Mouse (Mus musculus): ENCODE results near the gene Enho. TPM values are rescaled to one million over a fixed set of nuclear protein-coding genes. Genes with fewer than 3 reads are reported as not detected.

Gene Enho
- total RNA-seq (2023), result not detected

DNA sequence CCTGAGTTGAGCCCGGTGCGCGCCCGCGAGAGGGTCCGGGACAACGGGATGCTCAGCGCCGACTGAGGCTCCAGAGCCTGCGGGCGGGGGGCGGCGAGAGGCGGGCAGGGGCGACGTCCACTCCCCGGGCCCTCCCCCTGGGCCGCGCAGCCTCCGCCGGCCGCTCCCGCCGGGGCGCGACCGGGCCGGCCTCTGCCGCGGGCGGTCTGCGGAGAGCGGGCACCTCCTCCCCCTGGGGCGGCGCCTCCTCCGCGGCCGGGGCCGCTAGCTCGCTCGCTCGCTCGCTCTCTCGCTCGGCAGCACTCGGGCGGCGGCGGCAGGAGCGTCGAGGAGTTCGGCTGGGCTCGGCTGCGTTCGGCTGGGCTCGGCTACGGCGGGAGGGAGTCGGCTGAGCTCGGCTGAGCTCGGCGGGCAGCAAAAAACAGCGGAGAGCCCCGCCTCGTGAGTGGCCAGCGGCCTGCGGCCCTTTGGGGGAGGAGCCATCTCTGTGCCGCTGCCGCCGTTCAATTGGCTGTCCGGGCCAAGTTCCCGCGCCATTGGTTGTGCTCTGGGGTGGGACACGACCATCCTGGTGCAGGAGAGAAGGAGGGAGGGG, at the start of gene Enho:
Gene Enho, minus strand, starts transcription at position 412 of the 595 bp plus-strand sequence.

Other genes starting within 250 kb of the Enho start
- gene Kif24, start 175.4 kb downstream of the Enho start, total RNA-seq (2023), result 1 to 10 TPM; 1.7 to 2.2 TPM
- gene Nudt2, start 175.2 kb downstream of the Enho start, total RNA-seq (2023), result 1 to 10 TPM; 6.0 to 7.1 TPM
- not detected for gene AI464131, start 137.2 kb downstream of the Enho start, total RNA-seq (2023)
- gene 1110017D15Rik, start 123.0 kb downstream of the Enho start, total RNA-seq (2023), result not detected
- gene Fam219a, start 70.8 kb downstream of the Enho start, total RNA-seq (2023), result 10 to 100 TPM in 1 of 2 experiments, 1 to 10 TPM in 1; 9.9 to 14.5 TPM
- not detected for gene Dnaic1, start 70.5 kb downstream of the Enho start, total RNA-seq (2023)
- gene Cntfr, start 56.8 kb upstream of the Enho start, total RNA-seq (2023), result not detected
- gene Il11ra1, start 59.7 kb upstream of the Enho start, total RNA-seq (2023), result 10 to 100 TPM; 19.6 to 21.7 TPM
- 10 to 100 TPM; 29.6 to 37.3 TPM for gene Rpp25l, start 73.2 kb upstream of the Enho start, total RNA-seq (2023)
- gene Dctn3, start 82.8 kb upstream of the Enho start, total RNA-seq (2023), result 10 to 100 TPM; 52.7 to 58.8 TPM
- under 1 TPM in 1 of 2 experiments, not detected in 1; 0.44 TPM for gene Arid3c, start 90.8 kb upstream of the Enho start, total RNA-seq (2023)
- gene Galt, start 114.9 kb upstream of the Enho start, total RNA-seq (2023), result 10 to 100 TPM; 57.6 to 57.9 TPM
- 10 to 100 TPM; 23.2 to 24.9 TPM for gene Sigmar1, start 115.8 kb upstream of the Enho start, total RNA-seq (2023)
- 10 to 100 TPM in 1 of 2 experiments, 1 to 10 TPM in 1; 9.0 to 12.4 TPM for gene Ccl27a, start 133.9 kb upstream of the Enho start, total RNA-seq (2023)

Measured in T-cell, adult 66 days (primary cell).